Mouse (Mus musculus) embryo, embryonic 11.5 days (tissue): ENCODE results near the gene Tnni3k.

Source experiments
- DNase-seq: peaks from one replicate; pipeline ENCODE4 v3.0.0-alpha.2; 2012; ENCODE audit warnings: low read depth, low spot score

The Tnni3k gene

GRCm38 (mm10) chr3:154764115-154764514, 291.1 kb downstream of the Tnni3k start:
- no peak for DNase-seq

GRCm38 (mm10) chr3:154763374-154763773, 291.8 kb downstream of the Tnni3k start:
- no peak for DNase-seq

GRCm38 (mm10) chr3:154761108-154761507, 294.1 kb downstream of the Tnni3k start:
- no peak for DNase-seq

- DNase-seq, result no peak
Measured at GRCm38 (mm10) chr3:154758089-154758488, 297.1 kb downstream of the Tnni3k start.

- no peak for DNase-seq
Measured at GRCm38 (mm10) chr3:154755225-154755624, 300.0 kb downstream of the Tnni3k start.

- DNase-seq, result no peak
Measured at GRCm38 (mm10) chr3:154754505-154754904, 300.7 kb downstream of the Tnni3k start.

GRCm38 (mm10) chr3:154744317-154744716, 310.9 kb downstream of the Tnni3k start:
- no peak for DNase-seq

- DNase-seq, result no peak
Measured at GRCm38 (mm10) chr3:154742927-154743326, 312.3 kb downstream of the Tnni3k start.

- DNase-seq, result no peak
Measured at GRCm38 (mm10) chr3:154741496-154741895, 313.7 kb downstream of the Tnni3k start.
